Mouse (Mus musculus) liver, embryonic 11.5 days (tissue): ENCODE measurements around the gene Prepl. TPM values are rescaled to one million over a fixed set of nuclear protein-coding genes. Genes with fewer than 3 reads are reported as not detected.

Experiments
- ATAC-seq: fragments of 200-750 bp; cut with Nextera tagmentation; replicated peaks from 2 replicates; pipeline ENCODE4 v1.8.0; 2017; ENCODE audit warnings: moderate number of reproducible peaks, mild to moderate bottlenecking, moderate TSS enrichment, moderate library complexity; ENCODE audit not compliant: low FRiP score
- DNase-seq: peaks from one replicate; pipeline ENCODE4 v3.0.0-alpha.2; 2017; ENCODE audit warnings: low spot score
- H3K27ac ChIP-seq: fragments of 300-500 bp; sonication (generic); 2 replicates; pipeline ENCODE4 v1.5.1; 2014; ENCODE audit warnings: mild to moderate bottlenecking, low read depth, low read length, control low read depth
- H3K27me3 ChIP-seq: fragments of 300-500 bp; sonication (generic); replicated peaks from 2 replicates; pipeline ENCODE4 v1.6.1; 2014; ENCODE audit warnings: low read length, mixed read lengths; ENCODE audit not compliant: control insufficient read depth, insufficient read depth
- H3K36me3 ChIP-seq: fragments of 300-500 bp; sonication (generic); 2 replicates; pipeline ENCODE4 v1.6.1; 2014; ENCODE audit warnings: mild to moderate bottlenecking, low read length, moderate library complexity, mixed read lengths; ENCODE audit not compliant: control insufficient read depth, insufficient read depth
- H3K4me1 ChIP-seq: fragments of 300-500 bp; sonication (generic); replicated peaks from 2 replicates; pipeline ENCODE4 v1.6.1; 2014; ENCODE audit warnings: low read length, mixed read lengths; ENCODE audit not compliant: control insufficient read depth, insufficient read depth
- H3K4me2 ChIP-seq: fragments of 300-500 bp; sonication (generic); 2 replicates; pipeline ENCODE4 v1.6.1; 2014; ENCODE audit warnings: mild to moderate bottlenecking, control low read depth, moderate library complexity
- H3K4me3 ChIP-seq: fragments of 300-500 bp; sonication (generic); 2 replicates; pipeline ENCODE4 v1.5.1; 2014; ENCODE audit warnings: low read depth, low read length, control low read depth
- H3K9ac ChIP-seq: fragments of 300-500 bp; sonication (generic); 2 replicates; pipeline ENCODE4 v1.6.1; 2014; ENCODE audit warnings: low read depth, low read length, control low read depth
- H3K9me3 ChIP-seq: fragments of 300-500 bp; sonication (generic); 2 replicates; pipeline ENCODE4 v1.6.1; 2016; ENCODE audit warnings: low read length, inconsistent platforms, mixed read lengths; ENCODE audit not compliant: control insufficient read depth
- WGBS: fragments of 180-500 bp; shearing (Covaris S2); extraction: QIAGEN DNeasy Blood & Tissue Kit; methylation state at CpG from one replicate; pipeline ENCODE4 v1.1.7; 2014; 5-methylcytosine and 5-hydroxymethylcytosine counted together
- polyA plus RNA-seq: library from polyadenylated mRNA; unstranded; fragments of >200 nt; fragmentation: Nextera tagmentation; extraction: Ambion mirVana; gene quantifications from 2 replicates; pipeline ENCODE4 v1.2.1, GENCODE M21; 2014

Gene Prepl
- polyA plus RNA-seq, 1 experiment from 2014 or later, result 18.9 TPM

DNA sequence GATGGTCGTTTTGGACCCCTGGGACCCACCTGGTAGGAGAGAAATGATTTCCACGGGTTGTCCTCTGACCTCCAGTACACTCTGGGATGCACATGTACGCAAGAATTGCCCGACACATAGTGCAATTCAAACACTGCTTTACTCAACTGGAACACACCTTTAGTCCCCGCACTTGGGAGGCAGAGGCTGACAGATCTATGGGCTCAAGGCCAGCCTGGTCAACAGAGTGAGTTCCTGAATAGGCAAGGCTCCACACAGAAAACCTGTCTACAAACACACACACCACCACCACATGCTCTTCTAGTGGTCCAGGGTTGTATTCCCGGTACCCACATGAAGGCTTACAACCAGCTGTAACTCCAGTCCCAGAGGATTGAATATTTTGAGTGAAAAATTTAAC lies 64.9 kb downstream of the Prepl start:
- ATAC-seq (no peak), DNase-seq (peak; percentile 26)
- Histone ChIP-seq H3K4me1 (no peaks in the 10 kb centered on the region), H3K9ac (no peak overlapping the region), H3K9me3 (no peaks in the 10 kb centered on the region), H3K4me3 (no peak overlapping the region), H3K27ac (no peak overlapping the region), H3K4me2 (no peak overlapping the region), H3K27me3 (no peaks in the 10 kb centered on the region), H3K36me3 (no peaks in the 10 kb centered on the region)
- 88% methylated on average over 6 of the region's 6 CpGs for WGBS

DNA sequence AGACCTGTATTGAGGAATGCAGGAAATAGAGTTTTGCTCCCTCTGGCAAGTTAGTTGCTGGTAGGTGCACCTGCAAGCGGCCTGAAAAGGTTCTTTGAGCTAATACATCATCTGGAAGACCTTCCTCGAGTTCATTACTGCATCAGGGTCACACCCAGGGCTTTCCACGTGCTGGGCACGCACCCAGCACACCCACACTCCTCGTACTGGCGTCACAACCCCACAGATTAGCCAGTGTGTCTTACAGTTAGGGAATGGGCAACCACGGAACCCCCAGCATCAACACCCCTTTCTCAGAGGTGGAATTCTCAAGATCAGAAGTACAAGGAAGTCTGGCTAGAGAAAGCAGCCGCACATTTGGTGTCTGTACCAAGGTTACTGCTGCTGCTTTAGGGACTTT lies 65.8 kb downstream of the Prepl start:
- H3K36me3 ChIP-seq, result no peaks in the 10 kb centered on the region
- no peak overlapping the region for H3K9ac ChIP-seq
- H3K27me3 ChIP-seq, result no peaks in the 10 kb centered on the region
- no peaks in the 10 kb centered on the region for H3K9me3 ChIP-seq
- no peak overlapping the region for H3K27ac ChIP-seq
- no peaks in the 10 kb centered on the region for H3K4me1 ChIP-seq
- DNase-seq, result peak; percentile 23
- WGBS, result 88% methylated on average over 8 of the region's 8 CpGs
- no peak for ATAC-seq
- no peak overlapping the region for H3K4me2 ChIP-seq
- no peak overlapping the region for H3K4me3 ChIP-seq

DNA sequence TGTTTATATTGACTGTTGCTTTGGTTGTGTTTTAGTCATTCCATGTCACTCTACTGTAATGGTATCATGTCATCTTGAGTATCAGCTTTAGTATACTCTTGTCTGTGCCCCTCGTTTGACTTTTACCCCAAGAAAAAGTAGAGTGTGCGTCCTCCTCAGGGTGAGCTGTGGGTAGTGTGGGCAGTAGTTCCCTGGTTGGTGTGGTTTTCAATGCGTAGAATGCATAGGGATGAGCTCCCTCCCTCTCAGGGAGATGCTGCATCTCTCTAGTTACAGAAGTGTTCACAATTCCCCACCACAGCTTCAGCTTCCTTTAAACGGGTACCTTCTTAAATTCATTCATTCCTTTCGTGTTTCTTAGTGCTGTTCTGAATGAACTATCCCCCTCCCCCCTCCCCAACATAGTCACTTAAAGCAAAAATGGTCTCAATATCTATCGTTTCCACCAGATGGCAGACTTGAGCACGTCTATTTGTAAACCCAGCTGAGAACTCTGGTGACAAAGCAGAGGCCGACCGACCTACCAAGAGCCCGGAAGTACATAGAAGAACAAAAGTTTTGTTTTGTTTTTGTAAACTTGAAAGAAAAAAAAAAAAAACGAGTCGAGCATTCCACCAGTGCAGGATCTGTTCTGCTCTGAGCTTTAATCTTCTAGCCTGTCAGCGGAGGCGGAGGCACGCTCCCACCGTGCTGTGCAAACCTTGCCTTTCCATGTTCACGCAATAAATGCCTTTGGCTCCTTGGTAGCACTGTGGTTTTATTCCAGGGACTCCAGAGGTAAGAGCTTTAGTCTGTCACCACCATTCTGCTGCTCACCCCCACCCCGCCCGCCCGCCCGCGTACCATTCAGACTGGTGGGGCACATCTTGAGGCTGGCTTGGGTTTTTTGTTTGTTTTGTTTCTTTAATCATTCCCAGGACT lies 66.5 kb downstream of the Prepl start:
- ATAC-seq (peak; percentile 37), DNase-seq (peak; percentile 32)
- H3K4me3 ChIP-seq, result no peak overlapping the region
- no peaks in the 10 kb centered on the region for H3K27me3 ChIP-seq
- H3K4me1 ChIP-seq, result no peaks in the 10 kb centered on the region; the same call in 1 of the 2 replicates
- H3K27ac ChIP-seq, result no peak overlapping the region
- 64% methylated on average over 22 of the region's 22 CpGs for WGBS
- no peaks in the 10 kb centered on the region for H3K9me3 ChIP-seq
- no peak overlapping the region for H3K4me2 ChIP-seq
- no peak overlapping the region for H3K9ac ChIP-seq
- H3K36me3 ChIP-seq, result no peaks in the 10 kb centered on the region

DNA sequence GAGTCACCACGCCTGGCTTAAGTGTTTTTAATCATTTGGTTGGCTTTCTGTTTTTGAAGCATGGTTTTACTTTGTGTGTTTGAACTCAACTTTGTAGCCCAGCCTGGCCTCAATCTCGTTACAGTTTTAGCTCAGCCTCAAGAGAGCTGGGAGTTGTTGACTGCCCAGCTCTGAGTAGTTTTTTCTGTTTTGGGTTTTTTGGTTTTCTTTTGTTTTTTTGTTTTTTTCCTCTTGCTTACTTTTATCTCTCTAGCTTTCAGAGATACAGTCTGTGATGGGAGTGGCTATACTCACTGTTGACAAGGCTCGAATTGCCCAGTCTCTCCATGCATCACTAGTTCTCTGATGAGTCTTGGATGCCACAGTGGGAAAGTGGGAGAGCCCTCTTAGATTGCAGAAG lies 69.7 kb downstream of the Prepl start:
- Histone ChIP-seq H3K36me3 (no peaks in the 10 kb centered on the region), H3K4me1 (peaks cover 5% of the 10 kb centered on the region), H3K9me3 (no peaks in the 10 kb centered on the region), H3K9ac (no peak overlapping the region), H3K27ac (no peak overlapping the region), H3K27me3 (no peaks in the 10 kb centered on the region), H3K4me2 (no peak overlapping the region), H3K4me3 (no peak overlapping the region)
- no peak for ATAC-seq
- WGBS, result 86% methylated on average over 3 of the region's 3 CpGs
- peak; percentile 12 for DNase-seq

DNA sequence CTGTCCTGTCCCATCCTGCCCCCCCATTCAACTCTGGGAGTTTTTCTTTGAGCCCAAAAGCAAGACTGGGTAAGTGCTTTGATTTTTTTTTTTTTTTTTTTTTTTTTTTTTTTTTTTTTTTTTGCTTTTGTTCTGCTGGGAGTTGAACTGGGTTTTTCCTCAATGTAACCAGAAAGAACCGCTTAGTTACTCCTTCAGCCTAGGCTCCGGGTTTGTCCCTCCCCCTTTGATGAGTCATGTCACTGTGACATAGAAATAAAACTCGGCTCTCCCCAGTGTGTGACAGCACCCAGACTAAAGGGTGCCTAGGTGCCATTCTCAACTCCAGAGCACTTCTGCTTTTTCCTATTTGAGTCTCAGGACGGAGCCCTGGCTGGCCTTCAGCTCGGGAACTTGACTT lies 71.2 kb downstream of the Prepl start:
- H3K9ac ChIP-seq, result no peak overlapping the region
- no peaks in the 10 kb centered on the region for H3K27me3 ChIP-seq
- no peak overlapping the region for H3K4me2 ChIP-seq
- no peak; the same call in 1 of the 2 replicates for ATAC-seq
- no peak overlapping the region for H3K4me3 ChIP-seq
- WGBS, result 53% methylated on average over 5 of the region's 5 CpGs
- no peaks in the 10 kb centered on the region for H3K36me3 ChIP-seq
- peaks cover 5% of the 10 kb centered on the region for H3K4me1 ChIP-seq
- peak; percentile 25 for DNase-seq
- no peak overlapping the region for H3K27ac ChIP-seq
- no peaks in the 10 kb centered on the region for H3K9me3 ChIP-seq

DNA sequence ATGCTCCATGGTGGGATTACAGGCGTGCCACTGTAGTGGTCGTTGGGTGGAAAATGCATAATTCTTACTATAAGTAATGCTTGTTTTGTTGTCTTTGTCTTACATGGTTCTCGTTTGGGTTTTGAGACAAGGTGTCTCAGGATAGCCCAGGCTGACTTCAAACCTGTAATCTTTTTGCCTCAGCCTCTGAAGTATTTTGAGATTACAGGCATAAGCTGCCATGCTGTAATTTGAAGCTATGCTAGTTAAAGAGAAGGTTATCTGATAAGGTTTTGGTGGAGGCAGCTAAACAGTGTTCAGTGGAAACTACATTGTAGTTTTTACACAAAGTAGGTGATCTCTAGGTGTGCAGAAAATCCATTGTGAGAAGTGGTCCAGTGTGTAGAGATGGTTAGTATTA lies 71.7 kb downstream of the Prepl start:
- H3K4me3 ChIP-seq, result no peak overlapping the region
- H3K36me3 ChIP-seq, result no peaks in the 10 kb centered on the region
- 73% methylated on average over 3 of the region's 3 CpGs for WGBS
- peaks cover 5% of the 10 kb centered on the region for H3K4me1 ChIP-seq
- no peaks in the 10 kb centered on the region for H3K27me3 ChIP-seq
- ATAC-seq (peak; percentile 48), DNase-seq (peak; percentile 10)
- no peaks in the 10 kb centered on the region for H3K9me3 ChIP-seq
- no peak overlapping the region for H3K9ac ChIP-seq
- H3K4me2 ChIP-seq, result no peak overlapping the region
- no peak overlapping the region for H3K27ac ChIP-seq

DNA sequence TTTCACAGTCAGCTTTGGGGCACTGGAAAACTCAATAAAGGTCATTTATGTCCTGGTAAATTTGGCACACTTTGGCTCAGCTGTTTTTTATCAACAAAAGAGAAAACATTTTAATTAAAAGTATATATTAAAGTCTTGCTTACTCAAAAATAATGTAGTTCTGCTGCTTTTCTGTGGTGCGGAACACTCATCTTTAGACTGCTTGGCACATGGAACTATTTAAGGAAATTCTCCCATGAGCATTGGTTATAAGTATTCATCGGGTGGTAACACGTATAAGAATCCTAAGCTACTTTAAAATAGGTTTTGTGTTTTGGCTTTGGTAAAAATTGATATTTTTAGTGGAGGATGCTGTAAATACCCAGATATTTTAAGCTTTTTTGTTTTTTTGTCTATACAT lies 75.4 kb downstream of the Prepl start:
- no peak for DNase-seq
- no peaks in the 10 kb centered on the region for H3K27me3 ChIP-seq
- H3K4me2 ChIP-seq, result no peak overlapping the region
- 94% methylated on average over 3 of the region's 3 CpGs for WGBS
- no peak for ATAC-seq
- H3K4me3 ChIP-seq, result no peak overlapping the region
- no peaks in the 10 kb centered on the region for H3K9me3 ChIP-seq
- H3K9ac ChIP-seq, result no peak overlapping the region
- H3K36me3 ChIP-seq, result peaks cover 12% of the 10 kb centered on the region
- peaks cover 5% of the 10 kb centered on the region for H3K4me1 ChIP-seq
- H3K27ac ChIP-seq, result no peak overlapping the region

DNA sequence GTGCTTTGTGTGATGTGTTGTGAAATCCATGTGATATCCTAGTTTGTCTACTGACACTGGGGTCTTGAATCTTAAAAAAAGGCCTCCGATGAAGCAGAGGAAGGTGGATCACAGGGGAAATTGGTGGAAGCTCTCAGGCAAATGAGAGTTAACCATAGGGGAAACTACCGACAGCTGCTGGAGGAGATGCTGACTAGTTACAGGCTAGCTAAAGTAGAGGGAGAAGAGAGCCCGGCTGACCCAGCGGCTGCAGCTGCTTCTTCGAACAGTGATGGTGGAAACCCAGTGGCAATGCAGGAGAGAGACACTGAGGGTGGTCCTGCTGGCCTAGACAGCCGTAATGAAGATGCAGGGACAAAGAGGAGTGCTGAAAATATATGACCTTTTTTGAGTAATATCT lies 76.6 kb downstream of the Prepl start:
- Histone ChIP-seq H3K27me3 (no peaks in the 10 kb centered on the region), H3K4me3 (no peak overlapping the region), H3K4me1 (peaks cover 5% of the 10 kb centered on the region), H3K4me2 (no peak overlapping the region), H3K36me3 (peaks cover 12% of the 10 kb centered on the region), H3K9me3 (no peaks in the 10 kb centered on the region), H3K9ac (no peak overlapping the region), H3K27ac (no peak overlapping the region)
- DNase-seq, result peak; percentile 22
- 87% methylated on average over 6 of the region's 6 CpGs for WGBS
- ATAC-seq, result no peak
